Mouse (Mus musculus): ENCODE measurements around the gene Pfkfb4. TPM values are rescaled to one million over a fixed set of nuclear protein-coding genes. Genes with fewer than 3 reads are reported as not detected.

Pfkfb4 gene
- polyA plus RNA-seq, 1 experiment from 2014 or later = 12.8 TPM

- no peaks in the 10 kb centered on the region for H3K36me3 ChIP-seq (ENCODE audit: control insufficient read depth, insufficient read depth, low read length)
- H3K4me2 ChIP-seq (replicated peaks; ENCODE audit: low read depth, low read length) = no peak overlapping the region
- H3K27me3 ChIP-seq (ENCODE audit: control insufficient read depth, insufficient read depth, low read length) = no peaks in the 10 kb centered on the region
- ATAC-seq (ENCODE audit: low FRiP score) = no peak
- no peak overlapping the region for H3K4me3 ChIP-seq (ENCODE audit: low read depth, low read length)
- H3K4me1 ChIP-seq (replicated peaks; ENCODE audit: control insufficient read depth, insufficient read depth, low read length) = no peaks in the 10 kb centered on the region
- H3K27ac ChIP-seq (ENCODE audit: low read depth, low read length) = no peak overlapping the region
- no peak for DNase-seq (ENCODE audit: low spot score)
- H3K9ac ChIP-seq (ENCODE audit: low read depth, low read length) = no peak overlapping the region
- WGBS = 94% methylated on average over 4 of the region's 4 CpGs
- no peaks in the 10 kb centered on the region for H3K9me3 ChIP-seq (ENCODE audit: control insufficient read depth, low read length)
These were observed 29.9 kb downstream of the Pfkfb4 start for GRCm38 (mm10) chr9:109021428-109021827.

GRCm38 (mm10) chr9:109022866-109023685, 31.5 kb downstream of the Pfkfb4 start:
- H3K27me3 ChIP-seq (ENCODE audit: control insufficient read depth, insufficient read depth, low read length) = no peaks in the 10 kb centered on the region
- H3K9ac ChIP-seq (ENCODE audit: low read depth, low read length) = no peak overlapping the region
- H3K9me3 ChIP-seq (ENCODE audit: control insufficient read depth, low read length) = no peaks in the 10 kb centered on the region
- DNase-seq (ENCODE audit: low spot score) (no peak), ATAC-seq (ENCODE audit: low FRiP score) (no peak)
- 93% methylated on average over 17 of the region's 17 CpGs for WGBS
- H3K27ac ChIP-seq (ENCODE audit: low read depth, low read length) = no peak overlapping the region
- H3K4me3 ChIP-seq (ENCODE audit: low read depth, low read length) = no peak overlapping the region
- no peaks in the 10 kb centered on the region for H3K36me3 ChIP-seq (ENCODE audit: control insufficient read depth, insufficient read depth, low read length)
- no peak overlapping the region for H3K4me2 ChIP-seq (replicated peaks; ENCODE audit: low read depth, low read length)
- H3K4me1 ChIP-seq (replicated peaks; ENCODE audit: control insufficient read depth, insufficient read depth, low read length) = no peaks in the 10 kb centered on the region

GRCm38 (mm10) chr9:109027521-109027920, 35.9 kb downstream of the Pfkfb4 start:
- Histone ChIP-seq H3K27ac (ENCODE audit: low read depth, low read length) (no peak overlapping the region), H3K4me1 (replicated peaks; ENCODE audit: control insufficient read depth, insufficient read depth, low read length) (no peaks in the 10 kb centered on the region), H3K4me2 (replicated peaks; ENCODE audit: low read depth, low read length) (no peak overlapping the region), H3K27me3 (ENCODE audit: control insufficient read depth, insufficient read depth, low read length) (no peaks in the 10 kb centered on the region), H3K4me3 (ENCODE audit: low read depth, low read length) (no peak overlapping the region), H3K36me3 (ENCODE audit: control insufficient read depth, insufficient read depth, low read length) (no peaks in the 10 kb centered on the region), H3K9ac (ENCODE audit: low read depth, low read length) (no peak overlapping the region), H3K9me3 (ENCODE audit: control insufficient read depth, low read length) (no peaks in the 10 kb centered on the region)
- ATAC-seq (ENCODE audit: low FRiP score) = no peak
- DNase-seq (ENCODE audit: low spot score) = no peak
- WGBS = 92% methylated on average over 8 of the region's 8 CpGs

- Histone ChIP-seq H3K4me1 (replicated peaks; ENCODE audit: control insufficient read depth, insufficient read depth, low read length) (no peaks in the 10 kb centered on the region), H3K27ac (ENCODE audit: low read depth, low read length) (no peak overlapping the region), H3K4me2 (replicated peaks; ENCODE audit: low read depth, low read length) (no peak overlapping the region), H3K9ac (ENCODE audit: low read depth, low read length) (no peak overlapping the region), H3K9me3 (ENCODE audit: control insufficient read depth, low read length) (no peaks in the 10 kb centered on the region), H3K36me3 (ENCODE audit: control insufficient read depth, insufficient read depth, low read length) (no peaks in the 10 kb centered on the region), H3K27me3 (ENCODE audit: control insufficient read depth, insufficient read depth, low read length) (no peaks in the 10 kb centered on the region), H3K4me3 (ENCODE audit: low read depth, low read length) (no peak overlapping the region)
- ATAC-seq (ENCODE audit: low FRiP score) (no peak), DNase-seq (ENCODE audit: low spot score) (no peak)
- 80% methylated on average over 3 of the region's 3 CpGs for WGBS
These were observed 36.8 kb downstream of the Pfkfb4 start for GRCm38 (mm10) chr9:109028421-109028820.

- no peaks in the 10 kb centered on the region for H3K27me3 ChIP-seq (ENCODE audit: control insufficient read depth, insufficient read depth, low read length)
- H3K4me1 ChIP-seq (replicated peaks; ENCODE audit: control insufficient read depth, insufficient read depth, low read length) = no peaks in the 10 kb centered on the region
- H3K9ac ChIP-seq (ENCODE audit: low read depth, low read length) = no peak overlapping the region
- WGBS = 86% methylated on average over 5 of the region's 5 CpGs
- no peak for ATAC-seq (ENCODE audit: low FRiP score)
- H3K36me3 ChIP-seq (ENCODE audit: control insufficient read depth, insufficient read depth, low read length) = no peaks in the 10 kb centered on the region
- no peak for DNase-seq (ENCODE audit: low spot score)
- H3K27ac ChIP-seq (ENCODE audit: low read depth, low read length) = no peak overlapping the region
- no peak overlapping the region for H3K4me2 ChIP-seq (replicated peaks; ENCODE audit: low read depth, low read length)
- H3K4me3 ChIP-seq (ENCODE audit: low read depth, low read length) = no peak overlapping the region
- H3K9me3 ChIP-seq (ENCODE audit: control insufficient read depth, low read length) = no peaks in the 10 kb centered on the region
These were observed 37.3 kb downstream of the Pfkfb4 start for GRCm38 (mm10) chr9:109028919-109029318.

- no peak overlapping the region for H3K9ac ChIP-seq (ENCODE audit: low read depth, low read length)
- no peak overlapping the region for H3K4me2 ChIP-seq (replicated peaks; ENCODE audit: low read depth, low read length)
- H3K27me3 ChIP-seq (ENCODE audit: control insufficient read depth, insufficient read depth, low read length) = no peaks in the 10 kb centered on the region
- H3K4me3 ChIP-seq (ENCODE audit: low read depth, low read length) = no peak overlapping the region
- H3K27ac ChIP-seq (ENCODE audit: low read depth, low read length) = no peak overlapping the region
- H3K36me3 ChIP-seq (ENCODE audit: control insufficient read depth, insufficient read depth, low read length) = no peaks in the 10 kb centered on the region
- WGBS = 80% methylated on average over 3 of the region's 3 CpGs
- DNase-seq (ENCODE audit: low spot score) (no peak), ATAC-seq (ENCODE audit: low FRiP score) (no peak)
- no peaks in the 10 kb centered on the region for H3K9me3 ChIP-seq (ENCODE audit: control insufficient read depth, low read length)
- H3K4me1 ChIP-seq (replicated peaks; ENCODE audit: control insufficient read depth, insufficient read depth, low read length) = no peaks in the 10 kb centered on the region
These were observed 38.7 kb downstream of the Pfkfb4 start for GRCm38 (mm10) chr9:109030312-109030711.

- Histone ChIP-seq H3K27ac (ENCODE audit: low read depth, low read length) (no peak overlapping the region), H3K36me3 (ENCODE audit: control insufficient read depth, insufficient read depth, low read length) (no peaks in the 10 kb centered on the region), H3K4me3 (ENCODE audit: low read depth, low read length) (no peak overlapping the region), H3K27me3 (ENCODE audit: control insufficient read depth, insufficient read depth, low read length) (no peaks in the 10 kb centered on the region), H3K4me1 (replicated peaks; ENCODE audit: control insufficient read depth, insufficient read depth, low read length) (no peaks in the 10 kb centered on the region), H3K9ac (ENCODE audit: low read depth, low read length) (no peak overlapping the region), H3K9me3 (ENCODE audit: control insufficient read depth, low read length) (no peaks in the 10 kb centered on the region), H3K4me2 (replicated peaks; ENCODE audit: low read depth, low read length) (no peak overlapping the region)
- 91% methylated on average over 7 of the region's 7 CpGs for WGBS
- DNase-seq (ENCODE audit: low spot score) (no peak), ATAC-seq (ENCODE audit: low FRiP score) (no peak)
These were observed 39.4 kb downstream of the Pfkfb4 start for GRCm38 (mm10) chr9:109031001-109031400.

GRCm38 (mm10) chr9:109031686-109032085, 40.1 kb downstream of the Pfkfb4 start:
- H3K9ac ChIP-seq (ENCODE audit: low read depth, low read length) = no peak overlapping the region
- H3K4me2 ChIP-seq (replicated peaks; ENCODE audit: low read depth, low read length) = no peak overlapping the region
- no peaks in the 10 kb centered on the region for H3K27me3 ChIP-seq (ENCODE audit: control insufficient read depth, insufficient read depth, low read length)
- no peak for DNase-seq (ENCODE audit: low spot score)
- no peaks in the 10 kb centered on the region for H3K36me3 ChIP-seq (ENCODE audit: control insufficient read depth, insufficient read depth, low read length)
- H3K4me1 ChIP-seq (replicated peaks; ENCODE audit: control insufficient read depth, insufficient read depth, low read length) = no peaks in the 10 kb centered on the region
- no peak overlapping the region for H3K4me3 ChIP-seq (ENCODE audit: low read depth, low read length)
- no peaks in the 10 kb centered on the region for H3K9me3 ChIP-seq (ENCODE audit: control insufficient read depth, low read length)
- 88% methylated on average over 8 of the region's 8 CpGs for WGBS
- no peak for ATAC-seq (ENCODE audit: low FRiP score)
- no peak overlapping the region for H3K27ac ChIP-seq (ENCODE audit: low read depth, low read length)

- Histone ChIP-seq H3K4me3 (ENCODE audit: low read depth, low read length) (no peak overlapping the region), H3K27me3 (ENCODE audit: control insufficient read depth, insufficient read depth, low read length) (no peaks in the 10 kb centered on the region)
These were observed 40.9 kb downstream of the Pfkfb4 start for GRCm38 (mm10) chr9:109032435-109032834.

More at GRCm38 (mm10) chr9:109032435-109032834, 40.9 kb downstream of the Pfkfb4 start:
- Histone ChIP-seq H3K9ac (ENCODE audit: low read depth, low read length) (no peak overlapping the region), H3K36me3 (ENCODE audit: control insufficient read depth, insufficient read depth, low read length) (no peaks in the 10 kb centered on the region), H3K9me3 (ENCODE audit: control insufficient read depth, low read length) (no peaks in the 10 kb centered on the region), H3K4me1 (replicated peaks; ENCODE audit: control insufficient read depth, insufficient read depth, low read length) (no peaks in the 10 kb centered on the region), H3K4me2 (replicated peaks; ENCODE audit: low read depth, low read length) (no peak overlapping the region), H3K27ac (ENCODE audit: low read depth, low read length) (no peak overlapping the region)
- no peak for DNase-seq (ENCODE audit: low spot score)
- no peak for ATAC-seq (ENCODE audit: low FRiP score)
- WGBS = 91% methylated on average over 6 of the region's 6 CpGs

Data from hindbrain, embryonic 11.5 days (tissue).